Mouse (Mus musculus): ENCODE data around the gene Sept11. TPM values are rescaled to one million over a fixed set of nuclear protein-coding genes. Genes with fewer than 3 reads are reported as not detected.

Gene Sept11
- total RNA-seq, 2 experiments from 2014 or later, result 116 to 118 TPM

- DNase-seq (ENCODE audit: low spot score in 2 of 2), result no peak
Measured at GRCm38 (mm10) chr5:93167919-93168516, 74.8 kb downstream of the Sept11 start.

DNA sequence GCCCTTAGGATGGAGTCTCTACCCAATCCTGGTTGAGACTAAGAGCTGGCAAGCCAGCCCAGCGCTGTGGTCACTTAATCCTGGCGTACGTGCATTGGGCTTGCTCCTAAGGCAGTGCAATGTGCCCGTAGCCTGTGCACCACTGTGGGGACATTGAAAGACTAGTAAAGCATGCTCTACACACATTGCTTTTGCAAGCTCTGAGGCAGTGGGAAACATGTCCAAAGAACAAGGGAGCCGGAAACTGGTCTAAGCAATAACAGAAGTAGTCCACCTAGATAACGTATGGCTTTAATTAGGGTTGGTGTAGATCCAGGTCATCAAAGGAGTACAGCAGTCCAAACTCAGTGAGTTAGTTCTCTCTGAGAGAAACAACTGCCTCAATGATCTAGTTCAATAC lies 75.4 kb downstream of the Sept11 start:
- no peak for DNase-seq (ENCODE audit: low spot score in 2 of 2)

- no peak for DNase-seq (ENCODE audit: low spot score in 2 of 2)
Measured at GRCm38 (mm10) chr5:93171420-93171819, 78.2 kb downstream of the Sept11 start.

DNA sequence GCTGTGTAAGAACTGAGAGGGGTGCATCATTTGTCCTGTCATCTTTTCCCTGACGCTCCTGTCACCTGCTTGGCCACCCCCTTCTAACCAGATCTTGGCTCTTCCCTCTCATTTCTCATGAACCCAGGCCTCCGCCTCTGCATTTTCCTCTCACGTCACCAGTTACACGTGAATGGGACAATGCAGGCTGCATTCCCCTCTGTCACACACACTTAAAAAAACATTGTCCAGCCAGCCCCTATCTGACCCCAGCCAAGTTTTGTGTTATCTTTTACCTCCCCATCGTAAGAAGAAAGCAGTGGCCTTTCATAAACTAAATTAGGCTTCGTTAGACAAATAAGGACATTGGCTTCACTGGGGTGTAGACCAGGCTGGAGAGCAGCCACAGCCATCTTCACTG lies 79.3 kb downstream of the Sept11 start:
- DNase-seq (ENCODE audit: low spot score in 2 of 2), result no peak

GRCm38 (mm10) chr5:93174675-93175074 lies 81.4 kb downstream of the Sept11 start:
- DNase-seq (ENCODE audit: low spot score in 2 of 2), result no peak

GRCm38 (mm10) chr5:93178616-93179015 lies 85.4 kb downstream of the Sept11 start:
- peak in 1 of 2 experiments; percentile 54 for DNase-seq (ENCODE audit: low spot score in 2 of 2)

- peak in 1 of 2 experiments; percentile 32 for DNase-seq (ENCODE audit: low spot score in 2 of 2)
Measured at GRCm38 (mm10) chr5:93180252-93180651, 87.0 kb downstream of the Sept11 start.

DNA sequence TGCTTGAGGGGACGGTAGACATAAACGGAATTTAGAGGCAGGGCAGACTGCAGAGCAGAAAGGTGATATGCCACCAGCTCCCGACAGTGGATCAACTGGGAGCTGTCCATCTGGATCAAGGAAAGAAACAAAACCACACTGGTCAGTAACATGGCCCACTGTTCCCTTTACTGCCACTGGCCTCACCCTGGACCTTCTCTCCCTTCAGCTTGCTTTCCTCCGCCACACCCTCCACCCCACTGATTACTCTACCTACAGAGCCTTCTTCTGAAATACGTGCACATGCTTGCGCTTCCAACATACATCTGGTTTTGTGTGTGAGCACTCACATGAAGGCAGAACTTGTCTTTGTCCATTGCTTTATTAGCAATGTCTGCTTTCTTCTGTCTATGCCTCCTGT lies 90.1 kb downstream of the Sept11 start:
- no peak for DNase-seq (ENCODE audit: low spot score in 2 of 2)

- no peak for DNase-seq (ENCODE audit: low spot score in 2 of 2)
Measured at GRCm38 (mm10) chr5:93184548-93184947, 91.3 kb downstream of the Sept11 start.

DNA sequence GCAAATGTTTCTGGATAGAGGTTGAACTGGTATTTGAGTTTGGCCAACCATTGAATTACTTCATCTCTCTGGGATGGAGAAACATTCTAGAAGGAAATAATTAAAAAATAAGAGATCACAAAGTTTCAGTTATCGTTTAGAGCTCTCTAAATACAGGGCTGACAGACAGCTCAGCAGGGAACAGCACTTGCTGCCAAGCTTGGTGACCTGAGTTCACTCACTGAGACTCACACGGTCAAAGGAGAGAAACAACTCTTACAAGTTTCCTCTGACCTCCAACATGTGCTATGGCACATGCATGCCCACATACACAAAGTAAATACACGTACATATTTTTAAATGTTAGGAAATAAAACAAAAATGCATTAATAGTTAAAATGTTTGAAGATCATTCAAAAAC lies 96.4 kb downstream of the Sept11 start:
- no peak for DNase-seq (ENCODE audit: low spot score in 2 of 2)

DNA sequence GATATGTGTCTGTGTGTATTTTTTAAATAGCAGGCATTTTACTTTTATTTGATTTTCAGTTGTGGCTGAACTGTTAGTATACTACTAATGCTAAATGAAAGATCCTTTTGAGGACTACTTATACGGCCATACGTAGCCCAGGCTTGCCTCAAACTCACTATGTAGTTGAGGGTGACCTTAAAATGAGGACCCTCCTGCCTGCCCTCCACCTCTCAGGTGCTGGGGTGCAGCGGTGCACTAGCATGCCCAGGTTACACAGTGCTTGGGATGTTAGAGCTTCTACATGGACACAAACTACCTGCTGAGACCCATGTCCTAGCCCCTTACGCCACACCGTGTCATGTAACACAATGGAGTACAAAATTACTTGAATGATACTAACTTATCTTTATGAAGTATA lies 97.2 kb downstream of the Sept11 start:
- no peak for DNase-seq (ENCODE audit: low spot score in 2 of 2)

DNA sequence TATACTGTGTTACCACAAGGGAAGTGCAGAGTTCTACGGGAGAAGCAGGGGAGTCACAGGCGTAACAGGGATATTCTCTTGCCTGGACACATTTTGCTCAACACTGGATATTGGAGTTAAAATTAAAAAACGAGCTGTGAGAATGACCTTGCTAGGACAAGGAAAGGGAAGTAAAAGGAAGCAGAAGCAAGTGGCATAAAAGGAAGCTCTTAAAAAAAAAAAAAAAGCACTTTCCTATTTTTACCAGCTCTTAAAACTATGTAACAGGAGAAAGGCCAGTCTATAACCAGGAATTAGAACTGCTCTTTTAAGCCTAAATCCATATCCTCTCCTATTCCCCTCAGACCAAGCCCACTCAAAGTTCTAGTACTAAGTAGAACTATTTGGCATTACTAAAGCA lies 105.0 kb downstream of the Sept11 start:
- no peak for DNase-seq (ENCODE audit: low spot score in 2 of 2)

GRCm38 (mm10) chr5:93201181-93201580 lies 107.9 kb downstream of the Sept11 start:
- DNase-seq (ENCODE audit: low spot score in 2 of 2), result no peak

DNA sequence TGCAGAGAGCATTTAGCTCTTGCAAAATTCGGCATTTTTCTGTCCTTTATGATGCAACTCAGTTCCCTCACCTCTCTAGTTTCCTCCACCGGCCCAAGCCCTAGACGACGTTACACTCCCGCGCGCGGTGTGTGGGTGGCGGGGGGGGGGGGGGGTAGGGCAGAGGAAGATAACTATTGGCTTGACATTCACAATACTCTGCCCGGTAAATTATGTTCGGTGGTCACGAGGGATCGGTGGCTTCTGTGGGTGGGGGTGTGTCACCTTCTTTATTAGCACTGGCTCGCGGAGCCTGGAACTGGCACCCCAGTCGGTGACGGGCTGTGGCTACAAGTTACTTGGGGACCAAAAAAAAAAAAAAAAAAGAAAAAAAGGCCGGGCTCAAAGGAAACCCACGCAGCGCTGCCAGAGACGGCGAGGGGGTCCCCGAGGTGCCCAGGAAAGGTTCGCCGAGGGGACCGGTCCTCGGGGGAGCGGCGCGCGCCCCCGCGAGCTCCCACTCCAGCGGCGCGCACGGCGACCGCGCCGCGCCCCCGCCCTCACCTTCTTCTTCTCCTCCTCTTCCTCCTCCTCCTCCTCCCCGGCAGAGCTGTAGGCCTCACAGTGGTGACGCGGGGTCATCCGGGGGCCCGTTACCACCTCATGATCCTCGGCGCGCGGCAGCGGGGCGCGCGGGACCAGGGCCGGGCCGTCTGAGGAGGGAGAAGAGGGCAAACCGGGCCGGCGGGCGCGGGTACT lies 112.3 kb downstream of the Sept11 start:
- DNase-seq (ENCODE audit: low spot score in 2 of 2), result peak; percentile 50 to 52

- DNase-seq (ENCODE audit: low spot score in 2 of 2), result peak; percentile 95 to 98
Measured at GRCm38 (mm10) chr5:93206109-93207005, 113.1 kb downstream of the Sept11 start, which contains the start of the genes Ccni and 2010109A12Rik. Ccni (minus strand) TSS chr5:93206495. 2010109A12Rik (plus strand) TSS chr5:93206518.

DNA sequence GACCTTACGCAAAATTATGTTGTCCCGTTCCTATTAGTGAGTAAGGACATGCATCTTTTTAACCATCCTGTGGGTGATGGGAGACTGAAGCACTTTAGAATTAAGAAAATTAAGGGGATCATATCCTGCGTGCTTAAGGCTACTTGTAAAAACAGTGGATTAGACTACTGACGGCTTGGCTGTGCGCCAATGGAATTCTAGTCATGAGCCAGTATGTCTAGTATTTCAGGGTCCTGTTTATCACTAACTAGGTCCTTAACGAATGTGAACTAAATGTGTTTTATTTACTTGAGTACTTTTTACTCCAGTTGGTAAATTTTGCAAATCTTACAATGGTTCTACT lies 113.7 kb downstream of the Sept11 start:
- no peak for DNase-seq (ENCODE audit: low spot score in 2 of 2)

DNA sequence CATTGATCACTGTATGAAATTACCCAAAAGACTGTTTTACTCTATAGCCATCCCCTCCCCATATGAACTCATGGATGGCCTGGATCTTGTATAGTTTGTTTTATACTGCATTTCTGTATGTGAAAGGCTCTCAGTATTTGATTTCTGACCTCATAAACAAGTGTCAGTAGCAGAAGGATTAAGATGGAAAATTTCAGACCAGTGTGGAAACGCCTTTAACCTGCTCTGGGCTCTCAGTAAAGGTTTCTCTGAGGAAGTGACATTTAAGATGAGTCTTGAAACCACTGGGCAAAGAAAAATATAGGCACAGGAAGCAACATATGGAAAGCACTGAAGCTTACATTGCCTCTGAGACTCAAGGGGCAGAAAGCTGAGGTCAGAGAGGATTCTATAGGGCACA lies 114.3 kb downstream of the Sept11 start:
- no peak for DNase-seq (ENCODE audit: low spot score in 2 of 2)

GRCm38 (mm10) chr5:93218375-93218774 lies 125.1 kb downstream of the Sept11 start:
- no peak for DNase-seq (ENCODE audit: low spot score in 2 of 2)

DNA sequence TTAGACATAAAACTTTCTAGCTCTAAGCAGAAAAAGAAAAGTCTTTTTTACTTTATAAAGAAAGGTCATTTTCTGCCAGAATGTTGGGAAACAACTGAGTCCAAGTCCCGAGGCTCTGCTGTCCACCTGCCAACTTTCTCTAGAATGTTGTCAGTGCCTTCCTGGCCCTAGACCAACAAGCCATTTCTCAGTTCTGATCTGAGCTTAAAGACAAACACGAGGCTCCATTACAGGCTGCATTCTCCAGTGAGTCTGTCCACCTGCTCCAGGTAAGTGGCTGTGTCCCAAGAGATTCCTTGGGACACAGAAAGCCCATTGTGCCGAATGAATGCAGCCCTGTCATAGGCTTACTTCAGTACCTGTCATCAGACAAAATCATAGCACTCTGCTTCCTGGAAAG lies 128.4 kb downstream of the Sept11 start:
- no peak for DNase-seq (ENCODE audit: low spot score in 2 of 2)

DNA sequence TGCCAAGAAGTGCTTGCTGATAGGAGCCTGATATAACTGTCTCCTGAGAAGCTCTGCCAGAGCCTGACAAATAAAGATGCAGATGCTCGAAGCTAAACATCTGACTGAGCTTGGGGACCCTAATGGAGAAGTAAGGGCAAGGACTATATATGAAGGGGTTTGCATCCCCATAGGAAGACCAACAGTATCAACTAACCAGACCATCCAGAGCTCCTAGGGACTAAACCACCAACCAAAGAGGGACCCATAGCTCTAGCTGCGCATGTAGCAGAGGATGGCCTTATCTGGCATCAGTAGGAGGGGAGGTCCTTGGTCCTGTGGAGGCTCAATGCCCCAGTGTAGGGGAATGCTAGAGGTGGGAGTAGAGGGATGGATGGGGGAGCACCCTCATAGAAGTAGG lies 131.3 kb downstream of the Sept11 start:
- DNase-seq (ENCODE audit: low spot score in 2 of 2), result no peak

All from layer of hippocampus, postnatal 14 days (tissue).